Mouse (Mus musculus): ENCODE measurements at regions not wholly inside any gene's neighbourhood (a gene's known extent, or its start where the extent isn't known, plus 50 kb on each side); places are given as distances from the start of the nearest gene placed in this dataset.

- ATAC-seq (ENCODE audit: insufficient read depth, low read depth) (no peak), DNase-seq (ENCODE audit: low spot score) (no peak)
- Histone ChIP-seq H3K36me3 (replicated peaks; ENCODE audit: control insufficient read depth, insufficient read depth, low read length) (no peaks in the 10 kb centered on the region), H3K27ac (ENCODE audit: low read depth) (no peak overlapping the region), H3K9me3 (replicated peaks; ENCODE audit: control insufficient read depth, low read length) (no peaks in the 10 kb centered on the region), H3K9ac (replicated peaks; ENCODE audit: low read depth, low read length) (no peak overlapping the region), H3K4me2 (ENCODE audit: low read depth, low read length) (no peak overlapping the region), H3K4me1 (ENCODE audit: control insufficient read depth, insufficient read depth) (no peaks in the 10 kb centered on the region), H3K4me3 (ENCODE audit: low read depth, low read length) (no peak overlapping the region), H3K27me3 (ENCODE audit: control insufficient read depth, insufficient read depth, low read length) (no peaks in the 10 kb centered on the region)
- TF ChIP-seq CTCF (IDR thresholded peaks at IDR 0.05; ENCODE audit: low read depth) = no peak
- no peak for TF ChIP-seq EP300 (IDR thresholded peaks at IDR 0.05; ENCODE audit: low read depth)
- 73% methylated on average over 2 of the region's 2 CpGs for WGBS
Observed at GRCm38 (mm10) chr10:44819361-44819760, 247.6 kb upstream of the Prep start.

GRCm38 (mm10) chr10:44818615-44819014 lies 248.4 kb upstream of the Prep start:
- Histone ChIP-seq H3K4me3 (ENCODE audit: low read depth, low read length) (no peak overlapping the region), H3K4me1 (ENCODE audit: control insufficient read depth, insufficient read depth) (no peaks in the 10 kb centered on the region), H3K4me2 (ENCODE audit: low read depth, low read length) (no peak overlapping the region), H3K27me3 (ENCODE audit: control insufficient read depth, insufficient read depth, low read length) (no peaks in the 10 kb centered on the region), H3K9me3 (replicated peaks; ENCODE audit: control insufficient read depth, low read length) (no peaks in the 10 kb centered on the region), H3K27ac (ENCODE audit: low read depth) (no peak overlapping the region), H3K9ac (replicated peaks; ENCODE audit: low read depth, low read length) (no peak overlapping the region), H3K36me3 (replicated peaks; ENCODE audit: control insufficient read depth, insufficient read depth, low read length) (no peaks in the 10 kb centered on the region)
- TF ChIP-seq CTCF (IDR thresholded peaks at IDR 0.05; ENCODE audit: low read depth) (no peak), EP300 (IDR thresholded peaks at IDR 0.05; ENCODE audit: low read depth) (no peak)
- no peak for DNase-seq (ENCODE audit: low spot score)
- ATAC-seq (ENCODE audit: insufficient read depth, low read depth) = no peak
- 76% methylated on average over 1 of the region's 1 CpGs for WGBS

GRCm38 (mm10) chr10:44796205-44796604 lies 267.9 kb upstream of the Prdm1 start:
- DNase-seq (ENCODE audit: low spot score) = no peak

GRCm38 (mm10) chr10:44785386-44785785 lies 257.1 kb upstream of the Prdm1 start:
- no peak overlapping the region for H3K9ac ChIP-seq (replicated peaks; ENCODE audit: low read depth, low read length)
- WGBS = 74% methylated on average over 6 of the region's 6 CpGs
- no peaks in the 10 kb centered on the region for H3K9me3 ChIP-seq (replicated peaks; ENCODE audit: control insufficient read depth, low read length)
- DNase-seq (ENCODE audit: low spot score) = no peak
- H3K4me3 ChIP-seq (ENCODE audit: low read depth, low read length) = no peak overlapping the region
- no peaks in the 10 kb centered on the region for H3K27me3 ChIP-seq (ENCODE audit: control insufficient read depth, insufficient read depth, low read length)
- ATAC-seq (ENCODE audit: insufficient read depth, low read depth) = no peak
- no peaks in the 10 kb centered on the region for H3K36me3 ChIP-seq (replicated peaks; ENCODE audit: control insufficient read depth, insufficient read depth, low read length)
- no peak for TF ChIP-seq CTCF (IDR thresholded peaks at IDR 0.05; ENCODE audit: low read depth)
- no peak for TF ChIP-seq EP300 (IDR thresholded peaks at IDR 0.05; ENCODE audit: low read depth)
- no peak overlapping the region for H3K4me2 ChIP-seq (ENCODE audit: low read depth, low read length)
- no peaks in the 10 kb centered on the region for H3K4me1 ChIP-seq (ENCODE audit: control insufficient read depth, insufficient read depth)
- no peak overlapping the region for H3K27ac ChIP-seq (ENCODE audit: low read depth)

More at GRCm38 (mm10) chr10:44796205-44796604, 267.9 kb upstream of the Prdm1 start:
- no peaks in the 10 kb centered on the region for H3K4me1 ChIP-seq (ENCODE audit: control insufficient read depth, insufficient read depth)
- H3K27ac ChIP-seq (ENCODE audit: low read depth) = no peak overlapping the region
- no peak overlapping the region for H3K9ac ChIP-seq (replicated peaks; ENCODE audit: low read depth, low read length)
- no peak overlapping the region for H3K4me2 ChIP-seq (ENCODE audit: low read depth, low read length)
- H3K9me3 ChIP-seq (replicated peaks; ENCODE audit: control insufficient read depth, low read length) = no peaks in the 10 kb centered on the region
- WGBS = 69% methylated on average over 1 of the region's 1 CpGs
- no peaks in the 10 kb centered on the region for H3K27me3 ChIP-seq (ENCODE audit: control insufficient read depth, insufficient read depth, low read length)
- no peaks in the 10 kb centered on the region for H3K36me3 ChIP-seq (replicated peaks; ENCODE audit: control insufficient read depth, insufficient read depth, low read length)
- no peak overlapping the region for H3K4me3 ChIP-seq (ENCODE audit: low read depth, low read length)
- no peak for TF ChIP-seq CTCF (IDR thresholded peaks at IDR 0.05; ENCODE audit: low read depth)
- no peak for TF ChIP-seq EP300 (IDR thresholded peaks at IDR 0.05; ENCODE audit: low read depth)
- no peak for ATAC-seq (ENCODE audit: insufficient read depth, low read depth)

GRCm38 (mm10) chr10:44780381-44780958 lies 252.2 kb upstream of the Prdm1 start:
- 85% methylated on average over 5 of the region's 5 CpGs for WGBS
- no peak for ATAC-seq (ENCODE audit: insufficient read depth, low read depth)
- H3K4me3 ChIP-seq (ENCODE audit: low read depth, low read length) = no peak overlapping the region

GRCm38 (mm10) chr10:44779568-44780207 lies 251.4 kb upstream of the Prdm1 start:
- DNase-seq (ENCODE audit: low spot score) (no peak), ATAC-seq (ENCODE audit: insufficient read depth, low read depth) (no peak)
- Histone ChIP-seq H3K27me3 (ENCODE audit: control insufficient read depth, insufficient read depth, low read length) (no peaks in the 10 kb centered on the region), H3K4me1 (ENCODE audit: control insufficient read depth, insufficient read depth) (peaks cover 6% of the 10 kb centered on the region), H3K27ac (ENCODE audit: low read depth) (no peak overlapping the region), H3K4me2 (ENCODE audit: low read depth, low read length) (no peak overlapping the region), H3K9ac (replicated peaks; ENCODE audit: low read depth, low read length) (no peak overlapping the region), H3K4me3 (ENCODE audit: low read depth, low read length) (no peak overlapping the region), H3K9me3 (replicated peaks; ENCODE audit: control insufficient read depth, low read length) (no peaks in the 10 kb centered on the region), H3K36me3 (replicated peaks; ENCODE audit: control insufficient read depth, insufficient read depth, low read length) (no peaks in the 10 kb centered on the region)
- no peak for TF ChIP-seq CTCF (IDR thresholded peaks at IDR 0.05; ENCODE audit: low read depth)
- no peak for TF ChIP-seq EP300 (IDR thresholded peaks at IDR 0.05; ENCODE audit: low read depth)
- 26% methylated on average over 8 of the region's 8 CpGs for WGBS

More at GRCm38 (mm10) chr10:44780381-44780958, 252.2 kb upstream of the Prdm1 start:
- no peak overlapping the region for H3K27ac ChIP-seq (ENCODE audit: low read depth)
- H3K4me1 ChIP-seq (ENCODE audit: control insufficient read depth, insufficient read depth) = peaks cover 6% of the 10 kb centered on the region
- no peak overlapping the region for H3K4me2 ChIP-seq (ENCODE audit: low read depth, low read length)
- no peak overlapping the region for H3K9ac ChIP-seq (replicated peaks; ENCODE audit: low read depth, low read length)
- TF ChIP-seq EP300 (IDR thresholded peaks at IDR 0.05; ENCODE audit: low read depth) (no peak), CTCF (IDR thresholded peaks at IDR 0.05; ENCODE audit: low read depth) (no peak)
- H3K27me3 ChIP-seq (ENCODE audit: control insufficient read depth, insufficient read depth, low read length) = no peaks in the 10 kb centered on the region
- H3K9me3 ChIP-seq (replicated peaks; ENCODE audit: control insufficient read depth, low read length) = no peaks in the 10 kb centered on the region
- DNase-seq (ENCODE audit: low spot score) = no peak
- H3K36me3 ChIP-seq (replicated peaks; ENCODE audit: control insufficient read depth, insufficient read depth, low read length) = no peaks in the 10 kb centered on the region
